Mouse (Mus musculus): ENCODE measurements around the gene Wdr20. TPM values are rescaled to one million over a fixed set of nuclear protein-coding genes. Genes with fewer than 3 reads are reported as not detected.

Gene Wdr20
- polyA plus RNA-seq, 1 experiment from 2014 or later: 26.9 TPM

GRCm38 (mm10) chr12:110790580-110790979, 52.8 kb downstream of the Wdr20 start:
- H3K4me3 ChIP-seq: no peak overlapping the region
- H3K9me3 ChIP-seq (replicated peaks): no peaks in the 10 kb centered on the region
- no peak overlapping the region for H3K9ac ChIP-seq
- H3K36me3 ChIP-seq (ENCODE audit: poor library complexity, severe bottlenecking): peaks cover 17% of the 10 kb centered on the region; the same call in 1 of the 2 replicates
- H3K27me3 ChIP-seq: no peaks in the 10 kb centered on the region
- WGBS: 91% methylated on average over 4 of the region's 4 CpGs
- ATAC-seq: no peak
- no peak overlapping the region for H3K27ac ChIP-seq
- H3K4me2 ChIP-seq: no peak overlapping the region
- no peaks in the 10 kb centered on the region for H3K4me1 ChIP-seq

- no peak overlapping the region for H3K27ac ChIP-seq
- H3K4me2 ChIP-seq: no peak overlapping the region
- peaks cover 17% of the 10 kb centered on the region; the same call in 1 of the 2 replicates for H3K36me3 ChIP-seq (ENCODE audit: poor library complexity, severe bottlenecking)
- 95% methylated on average over 8 of the region's 8 CpGs for WGBS
- no peak overlapping the region for H3K4me3 ChIP-seq
- ATAC-seq: no peak
- no peaks in the 10 kb centered on the region for H3K27me3 ChIP-seq
- H3K9ac ChIP-seq: no peak overlapping the region
- H3K9me3 ChIP-seq (replicated peaks): no peaks in the 10 kb centered on the region
- H3K4me1 ChIP-seq: no peaks in the 10 kb centered on the region
These were observed 53.3 kb downstream of the Wdr20 start for GRCm38 (mm10) chr12:110791026-110791425.

DNA sequence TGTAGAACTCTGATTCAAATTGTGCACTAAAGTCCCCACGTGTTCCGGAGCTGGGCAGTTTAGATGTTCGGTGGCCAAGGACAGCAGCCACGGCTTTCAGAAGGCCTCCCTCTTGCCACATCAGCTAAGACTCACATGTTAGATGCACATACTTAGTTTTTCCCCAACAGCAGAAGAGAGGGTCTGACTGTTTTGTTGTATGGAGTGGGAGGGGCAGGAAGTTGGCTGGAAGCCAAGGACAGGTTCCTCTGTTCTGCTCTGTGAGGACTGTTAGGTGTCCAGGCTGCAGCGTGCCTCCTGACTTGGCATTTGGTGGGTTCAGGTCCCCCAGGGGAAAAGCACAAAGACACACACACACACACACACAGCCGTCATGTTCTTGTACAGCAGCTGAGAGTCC, 57.3 kb downstream of the Wdr20 start:
- H3K9ac ChIP-seq: no peak overlapping the region
- ATAC-seq: no peak
- no peaks in the 10 kb centered on the region for H3K27me3 ChIP-seq
- peaks cover 22% of the 10 kb centered on the region; the same call in 1 of the 2 replicates for H3K36me3 ChIP-seq (ENCODE audit: poor library complexity, severe bottlenecking)
- WGBS: 91% methylated on average over 6 of the region's 6 CpGs
- H3K4me2 ChIP-seq: no peak overlapping the region
- H3K27ac ChIP-seq: no peak overlapping the region
- H3K4me3 ChIP-seq: no peak overlapping the region
- no peaks in the 10 kb centered on the region for H3K9me3 ChIP-seq (replicated peaks)
- H3K4me1 ChIP-seq: 0 out of 2 replicates have a peak, but pooled peaks cover 3% of the 10 kb centered on the region

DNA sequence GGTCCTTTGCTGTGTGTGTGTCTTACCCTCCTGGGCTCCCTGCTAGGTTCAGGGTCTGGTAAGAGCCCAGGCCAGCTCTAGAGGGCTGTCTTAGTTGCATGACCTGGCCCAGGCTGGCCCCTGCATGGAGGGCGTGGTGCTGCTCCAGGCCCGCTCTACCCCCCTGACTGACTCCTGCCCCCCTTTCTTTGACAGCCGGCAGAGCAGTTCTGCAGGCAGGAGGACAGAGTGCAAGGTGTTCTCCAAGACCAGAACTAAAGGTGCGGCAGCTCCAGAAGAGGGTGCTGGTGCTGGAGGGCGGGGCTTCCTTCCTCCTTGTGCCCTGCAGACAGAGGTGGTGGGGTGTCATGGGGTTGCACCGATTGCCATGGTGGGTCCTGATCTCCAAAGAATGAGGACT, 59.0 kb downstream of the Wdr20 start:
- no peaks in the 10 kb centered on the region for H3K27me3 ChIP-seq
- no peak overlapping the region for H3K4me3 ChIP-seq
- no peaks in the 10 kb centered on the region for H3K9me3 ChIP-seq (replicated peaks)
- H3K4me2 ChIP-seq: no peak overlapping the region
- no peak overlapping the region for H3K9ac ChIP-seq
- WGBS: 85% methylated on average over 6 of the region's 6 CpGs
- H3K4me1 ChIP-seq: 0 out of 2 replicates have a peak, but pooled peaks cover 3% of the 10 kb centered on the region
- ATAC-seq: no peak
- peaks cover 22% of the 10 kb centered on the region; the same call in 1 of the 2 replicates for H3K36me3 ChIP-seq (ENCODE audit: poor library complexity, severe bottlenecking)
- no peak overlapping the region for H3K27ac ChIP-seq

GRCm38 (mm10) chr12:110797202-110797601, 59.5 kb downstream of the Wdr20 start:
- peaks cover 22% of the 10 kb centered on the region; the same call in 1 of the 2 replicates for H3K36me3 ChIP-seq (ENCODE audit: poor library complexity, severe bottlenecking)
- no peak for ATAC-seq
- no peak overlapping the region for H3K9ac ChIP-seq
- WGBS: 86% methylated on average over 6 of the region's 6 CpGs
- H3K27me3 ChIP-seq: no peaks in the 10 kb centered on the region
- H3K9me3 ChIP-seq (replicated peaks): no peaks in the 10 kb centered on the region
- no peak overlapping the region for H3K27ac ChIP-seq
- H3K4me1 ChIP-seq: 0 out of 2 replicates have a peak, but pooled peaks cover 3% of the 10 kb centered on the region
- no peak overlapping the region for H3K4me3 ChIP-seq
- no peak overlapping the region for H3K4me2 ChIP-seq

DNA sequence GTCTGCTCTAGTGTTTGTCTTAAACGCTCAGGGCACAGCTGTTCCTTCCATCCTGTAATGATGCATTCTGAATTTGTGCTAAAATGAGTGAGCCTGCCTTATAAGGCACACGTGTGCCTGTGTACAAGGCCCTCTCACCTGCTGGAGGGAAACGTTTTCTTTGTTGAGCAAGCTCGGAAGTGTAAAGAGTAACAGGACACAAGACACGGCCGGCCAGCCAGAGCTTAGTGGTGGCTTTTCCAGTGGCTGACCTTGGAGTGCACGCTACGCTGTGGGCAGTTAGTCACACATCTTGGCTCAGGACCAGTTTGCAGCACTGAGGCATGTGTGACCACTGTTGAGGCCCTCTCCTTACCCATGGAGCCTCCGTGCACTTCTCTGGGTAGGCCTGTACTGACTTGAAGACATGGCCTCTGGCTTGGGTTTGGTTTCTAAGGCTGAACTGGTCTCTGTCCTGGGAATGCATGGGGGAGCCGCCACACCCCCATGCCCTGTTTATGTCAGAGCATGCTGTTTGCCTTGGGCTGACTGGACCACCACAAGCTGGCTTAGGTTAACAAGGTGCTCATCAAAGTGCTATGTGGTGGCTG, 60.2 kb downstream of the Wdr20 start:
- no peak overlapping the region for H3K9ac ChIP-seq
- no peak for ATAC-seq
- H3K4me1 ChIP-seq: peaks cover 3% of the 10 kb centered on the region; the same call in 1 of the 2 replicates
- H3K27me3 ChIP-seq: no peaks in the 10 kb centered on the region
- H3K36me3 ChIP-seq (ENCODE audit: poor library complexity, severe bottlenecking): peaks cover 16% of the 10 kb centered on the region; the same call in 1 of the 2 replicates
- no peak overlapping the region for H3K4me2 ChIP-seq
- no peaks in the 10 kb centered on the region for H3K9me3 ChIP-seq (replicated peaks)
- H3K27ac ChIP-seq: no peak overlapping the region
- WGBS: 88% methylated on average over 10 of the region's 10 CpGs
- H3K4me3 ChIP-seq: no peak overlapping the region

- Histone ChIP-seq H3K27me3 (no peaks in the 10 kb centered on the region), H3K4me3 (no peak overlapping the region), H3K4me1 (peaks cover 11% of the 10 kb centered on the region), H3K27ac (no peak overlapping the region), H3K36me3 (ENCODE audit: poor library complexity, severe bottlenecking) (peaks cover 5% of the 10 kb centered on the region; the same call in 1 of the 2 replicates), H3K9me3 (replicated peaks) (no peaks in the 10 kb centered on the region), H3K9ac (no peak overlapping the region), H3K4me2 (no peak overlapping the region)
- ATAC-seq: no peak
- WGBS: 94% methylated on average over 4 of the region's 4 CpGs
These were observed 61.5 kb downstream of the Wdr20 start for GRCm38 (mm10) chr12:110799226-110799625.

- no peak overlapping the region for H3K9ac ChIP-seq
- no peak for ATAC-seq
- no peaks in the 10 kb centered on the region for H3K27me3 ChIP-seq
- H3K27ac ChIP-seq: no peak overlapping the region
- no peaks in the 10 kb centered on the region for H3K9me3 ChIP-seq (replicated peaks)
- WGBS: 84% methylated on average over 10 of the region's 10 CpGs
- H3K4me1 ChIP-seq: peaks cover 20% of the 10 kb centered on the region
- H3K4me2 ChIP-seq: no peak overlapping the region
- H3K36me3 ChIP-seq (ENCODE audit: poor library complexity, severe bottlenecking): peaks cover 14% of the 10 kb centered on the region; the same call in 1 of the 2 replicates
- H3K4me3 ChIP-seq: no peak overlapping the region
These were observed 64.2 kb downstream of the Wdr20 start for GRCm38 (mm10) chr12:110801876-110802464.

DNA sequence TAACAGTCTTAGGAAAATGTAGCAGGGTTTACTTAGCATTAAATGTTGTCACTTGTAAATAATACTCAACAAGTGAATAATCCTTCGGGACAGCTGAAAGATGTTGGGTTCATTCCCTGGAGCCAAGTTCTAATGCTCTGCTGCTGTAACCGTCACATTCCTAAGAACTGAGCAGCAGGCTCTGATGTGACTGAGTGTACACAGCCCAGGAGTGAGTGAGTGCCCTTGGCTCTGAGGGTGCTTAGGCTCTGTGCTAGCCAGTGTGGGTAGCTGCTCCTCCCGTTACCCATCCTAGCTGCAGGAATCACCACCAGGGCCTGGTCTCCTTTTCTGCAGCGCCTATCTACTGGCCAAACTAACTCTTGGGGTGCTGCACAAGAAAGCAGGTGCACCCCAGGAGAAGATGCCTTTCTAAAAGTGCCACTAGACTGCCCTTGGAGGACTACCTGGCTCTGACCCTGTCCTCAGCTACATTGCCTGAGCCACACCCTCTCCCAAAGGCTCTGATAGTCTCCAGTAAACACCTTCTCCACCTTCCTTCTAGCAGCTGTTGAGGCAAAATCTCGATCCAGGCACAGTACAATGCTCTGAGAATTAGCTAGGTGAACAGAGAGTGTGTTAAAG, 65.0 kb downstream of the Wdr20 start:
- ATAC-seq: no peak
- Histone ChIP-seq H3K9ac (peak overlapping the region; percentile 26; the same call in 1 of the 2 replicates), H3K36me3 (ENCODE audit: poor library complexity, severe bottlenecking) (peaks cover 17% of the 10 kb centered on the region; the same call in 1 of the 2 replicates), H3K27ac (no peak overlapping the region), H3K9me3 (replicated peaks) (no peaks in the 10 kb centered on the region), H3K4me2 (no peak overlapping the region), H3K4me3 (no peak overlapping the region), H3K4me1 (peaks cover 20% of the 10 kb centered on the region), H3K27me3 (no peaks in the 10 kb centered on the region)
- WGBS: 88% methylated on average over 5 of the region's 5 CpGs

DNA sequence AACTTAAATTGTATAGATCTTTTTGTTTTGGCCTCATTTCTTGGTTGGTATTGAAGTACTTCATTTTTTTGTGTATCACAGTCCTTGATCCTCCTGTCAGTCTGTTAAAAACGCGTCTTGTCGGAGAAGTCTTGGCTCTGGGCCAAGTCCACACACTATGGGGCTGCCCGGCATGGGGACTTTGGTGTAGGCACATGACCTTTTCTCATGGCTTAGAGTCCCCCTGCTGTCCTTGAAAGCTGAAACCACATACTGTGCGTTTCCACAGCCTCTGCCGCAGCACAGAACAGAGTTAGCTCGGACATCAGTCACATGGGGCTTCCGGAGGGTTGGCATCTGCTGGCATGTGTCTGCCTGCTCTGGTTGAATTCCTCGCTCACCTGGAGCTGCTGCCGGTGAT, 66.5 kb downstream of the Wdr20 start:
- peaks cover 29% of the 10 kb centered on the region for H3K4me1 ChIP-seq
- no peaks in the 10 kb centered on the region for H3K9me3 ChIP-seq (replicated peaks)
- H3K36me3 ChIP-seq (ENCODE audit: poor library complexity, severe bottlenecking): peaks cover 15% of the 10 kb centered on the region; the same call in 1 of the 2 replicates
- H3K4me2 ChIP-seq: no peak overlapping the region
- H3K9ac ChIP-seq: no peak overlapping the region
- H3K27ac ChIP-seq: 0 out of 2 replicates have a peak overlapping the region, but pooled peaks have one; percentile 19
- WGBS: 19% methylated on average over 10 of the region's 10 CpGs
- ATAC-seq: peak; percentile 73; the same call in 1 of the 2 replicates
- no peak overlapping the region for H3K4me3 ChIP-seq
- H3K27me3 ChIP-seq: no peaks in the 10 kb centered on the region

DNA sequence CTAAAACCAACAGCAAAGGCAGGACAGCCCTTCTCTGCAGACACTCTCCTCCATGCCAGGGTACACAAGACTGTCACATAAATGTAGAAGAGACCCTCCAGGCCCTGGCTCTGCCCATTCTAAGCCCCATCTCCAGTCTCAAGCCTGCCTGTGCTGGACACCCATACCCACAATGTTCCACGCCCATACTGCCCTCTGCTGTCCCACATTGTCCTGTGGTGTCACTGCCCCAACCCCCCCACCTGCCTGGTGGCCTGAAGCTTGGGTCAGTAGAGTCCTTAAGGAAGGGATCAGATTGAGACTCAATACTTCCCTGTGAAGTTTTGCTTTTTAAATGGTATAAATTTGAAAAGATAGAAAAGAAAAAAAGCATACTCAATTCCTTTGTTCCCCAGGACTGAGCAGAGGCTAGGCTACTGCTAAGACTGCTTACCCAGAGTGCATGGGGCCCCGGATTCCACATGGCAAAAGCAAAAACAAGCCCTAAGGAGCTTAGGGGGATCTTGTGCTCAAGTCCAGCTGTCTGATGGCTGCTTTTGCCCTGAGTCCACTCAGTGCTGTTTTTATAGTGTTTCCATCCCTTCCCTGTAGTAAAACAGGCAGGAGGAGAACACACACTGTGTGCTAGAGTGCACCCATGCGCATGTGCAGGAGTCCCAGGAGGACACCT, 68.7 kb downstream of the Wdr20 start:
- Histone ChIP-seq H3K9me3 (replicated peaks) (no peaks in the 10 kb centered on the region), H3K27ac (no peak overlapping the region; the same call in 1 of the 2 replicates), H3K9ac (no peak overlapping the region), H3K27me3 (no peaks in the 10 kb centered on the region), H3K4me2 (no peak overlapping the region), H3K36me3 (ENCODE audit: poor library complexity, severe bottlenecking) (peaks cover 17% of the 10 kb centered on the region; the same call in 1 of the 2 replicates), H3K4me1 (peaks cover 27% of the 10 kb centered on the region), H3K4me3 (no peak overlapping the region)
- WGBS: 66% methylated on average over 3 of the region's 3 CpGs
- no peak for ATAC-seq

GRCm38 (mm10) chr12:110808430-110808829, 70.7 kb downstream of the Wdr20 start:
- H3K4me3 ChIP-seq: no peak overlapping the region
- no peak overlapping the region for H3K9ac ChIP-seq
- no peaks in the 10 kb centered on the region for H3K9me3 ChIP-seq (replicated peaks)
- WGBS: 17% methylated on average over 10 of the region's 10 CpGs
- H3K4me2 ChIP-seq: no peak overlapping the region
- peaks cover 23% of the 10 kb centered on the region for H3K4me1 ChIP-seq
- ATAC-seq: no peak
- no peak overlapping the region for H3K27ac ChIP-seq
- no peaks in the 10 kb centered on the region for H3K27me3 ChIP-seq
- peaks cover 31% of the 10 kb centered on the region; the same call in 1 of the 2 replicates for H3K36me3 ChIP-seq (ENCODE audit: poor library complexity, severe bottlenecking)
